Comparison of ENCODE assay signal across 21 mouse cellular contexts in the genomic region with DNA sequence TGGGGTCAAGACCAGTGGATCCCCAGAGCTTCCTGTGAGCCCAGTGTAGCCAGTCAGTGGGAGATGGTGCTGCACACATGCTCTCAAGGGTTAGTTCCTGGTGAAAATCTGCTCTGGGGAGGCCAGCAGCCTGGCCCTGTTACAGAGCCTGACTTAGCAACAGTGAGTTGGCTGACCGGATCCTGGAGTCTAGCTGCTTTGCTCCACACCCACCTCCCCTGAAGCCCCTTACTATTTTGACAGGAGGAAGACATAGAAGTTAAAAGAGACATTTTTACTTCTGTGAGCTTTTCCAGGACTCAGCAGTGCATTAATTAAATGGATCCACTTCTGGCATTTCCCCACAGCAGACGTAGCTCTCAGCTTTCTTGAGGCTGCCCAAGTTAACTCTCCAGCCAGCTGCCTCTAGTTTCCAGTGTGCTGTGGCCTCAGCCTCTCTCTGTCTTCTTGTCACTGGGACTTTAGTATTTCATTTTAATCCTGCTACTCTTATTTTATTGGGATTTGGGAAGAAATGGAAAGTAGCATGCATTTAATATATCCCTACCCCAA. TPM values are rescaled to one million over a fixed set of nuclear protein-coding genes. Genes with fewer than 3 reads are reported as not detected.
DNase-seq lines count a peak whose midpoint lies in the region; ATAC-seq and TF ChIP-seq lines count a peak whose summit lies in the region.
"Had no signal": no experiment of that assay in that cellular context is flagged by ENCODE, and none has a peak within 500 bp of the region (broad histone marks: within the 10 kb centered on the region; RNA-seq: fewer than 3 reads in every experiment).

No protein-coding gene starts in this region.

- ATAC-seq in frontal cortex, adult (ENCODE audit: low TSS enrichment) = peak; percentile 50; the same call in 1 of the 2 replicates
- ATAC-seq: forebrain, embryonic 13.5 days; forebrain, embryonic 15.5 days had no signal

- TF ChIP-seq CTCF in layer of hippocampus, adult 2 months (conservative IDR thresholded peaks at IDR 0.05) = no peak

- 0 out of 2 replicates have a peak overlapping the region, but pooled peaks have one; percentile 32 for H3K27ac ChIP-seq in layer of hippocampus, adult 2 months
- H3K27ac ChIP-seq: embryonic facial prominence, embryonic 13.5 days; embryonic facial prominence, embryonic 15.5 days; forebrain, embryonic 13.5 days; forebrain, embryonic 15.5 days had no signal

- no peak for DNase-seq in frontal cortex, postnatal 14 days (ENCODE audit: low spot score in 2 of 2)
- DNase-seq in layer of hippocampus, adult 2 months (ENCODE audit: low spot score in 2 of 2) = no peak
- DNase-seq in layer of hippocampus, postnatal 14 days (ENCODE audit: low spot score in 2 of 2) = no peak
- peak; percentile 22 for DNase-seq in right cerebral cortex, postnatal 4 days
- DNase-seq in right cerebral cortex, adult 18-20 months = no peak
- DNase-seq: adrenal gland, adult 2 months; adrenal gland, postnatal 10 days; adrenal gland, postnatal 25 days; cerebellum, adult 11 months; cerebellum, adult 18-20 months; cerebellum, adult 8-10 months; cerebellum, adult 9-11 months; cerebellum, postnatal 14 days; cerebellum, postnatal 36 days; embryo, embryonic 11 days had no signal

- H3K4me3 ChIP-seq in layer of hippocampus, adult 2 months = no peak overlapping the region
- H3K4me3 ChIP-seq: embryonic facial prominence, embryonic 13.5 days; embryonic facial prominence, embryonic 15.5 days; erythroblast, embryonic 14.5 days; forebrain, embryonic 13.5 days; forebrain, embryonic 15.5 days had no signal

RNA-seq across cellular contexts. Expression of a gene that starts 27.8 kb away (rescaled TPM):
- 1 to 10 TPM; 6.9 to 7.6 TPM for total RNA-seq in layer of hippocampus, adult 2 months (2021)
- total RNA-seq in layer of hippocampus, postnatal 14 days (2021) = 1 to 10 TPM; 6.5 to 6.9 TPM

RNA-seq across cellular contexts. Expression of a gene that starts 40.0 kb away (rescaled TPM):
- total RNA-seq in layer of hippocampus, adult 2 months (2021) = 10 to 100 TPM; 89.9 to 92.4 TPM
- total RNA-seq in layer of hippocampus, postnatal 14 days (2021) = 100 to 1,000 TPM; 118 to 125 TPM
